Mouse (Mus musculus): Measurements from ENCODE around the gene Unc5cl. TPM values are rescaled to one million over a fixed set of nuclear protein-coding genes. Genes with fewer than 3 reads are reported as not detected.

Unc5cl gene
- under 1 TPM; 0.20 to 0.22 TPM for total RNA-seq (2021)

DNA sequence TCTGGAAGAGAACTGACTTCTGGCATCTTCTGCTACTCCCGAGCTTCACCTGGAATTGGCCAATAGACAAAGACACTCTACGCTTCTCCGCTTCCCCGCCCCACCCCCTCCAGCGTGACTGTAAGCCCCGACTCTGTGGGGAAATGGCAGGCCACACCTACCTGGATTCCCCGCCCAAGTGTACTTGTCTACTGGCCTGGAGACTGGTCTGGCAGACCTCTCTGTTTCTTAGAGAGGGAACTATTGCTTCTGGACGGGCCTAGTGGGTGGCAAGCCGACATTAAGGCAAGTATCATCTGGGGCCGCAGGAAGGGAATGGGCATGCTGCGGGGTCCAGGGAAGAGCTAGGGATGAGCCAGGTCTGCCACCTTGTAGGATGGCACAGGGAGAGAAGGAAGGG lies at the start of gene Unc5cl:
Gene Unc5cl (plus strand): TSS at position 214 of the 400 bp plus-strand sequence.
- no peak for DNase-seq
- intact Hi-C loops (cut with DNase I) = no loop called here

DNA sequence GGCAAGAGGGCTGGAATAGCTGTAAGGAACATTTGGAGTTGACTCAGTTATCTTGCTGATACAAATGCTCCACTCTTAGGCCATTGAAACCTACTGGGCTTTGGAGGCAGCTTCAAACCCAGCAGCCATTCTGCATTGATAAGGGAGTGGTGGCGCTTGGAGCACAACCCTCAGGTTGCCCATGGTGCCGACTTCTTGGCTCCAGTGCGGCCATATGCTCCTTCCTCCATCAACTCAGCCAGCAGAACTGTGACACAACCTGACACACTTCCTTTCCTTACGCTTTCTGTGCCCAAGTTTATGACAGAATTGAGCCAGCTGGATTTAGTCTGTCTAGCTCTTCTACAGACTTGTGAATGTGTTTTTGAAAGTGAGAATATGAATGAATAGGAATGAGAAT lies 47.5 kb upstream of the Unc5cl start:
- intact Hi-C loops (cut with DNase I) = no loop called here
- DNase-seq = peak; percentile 15

DNA sequence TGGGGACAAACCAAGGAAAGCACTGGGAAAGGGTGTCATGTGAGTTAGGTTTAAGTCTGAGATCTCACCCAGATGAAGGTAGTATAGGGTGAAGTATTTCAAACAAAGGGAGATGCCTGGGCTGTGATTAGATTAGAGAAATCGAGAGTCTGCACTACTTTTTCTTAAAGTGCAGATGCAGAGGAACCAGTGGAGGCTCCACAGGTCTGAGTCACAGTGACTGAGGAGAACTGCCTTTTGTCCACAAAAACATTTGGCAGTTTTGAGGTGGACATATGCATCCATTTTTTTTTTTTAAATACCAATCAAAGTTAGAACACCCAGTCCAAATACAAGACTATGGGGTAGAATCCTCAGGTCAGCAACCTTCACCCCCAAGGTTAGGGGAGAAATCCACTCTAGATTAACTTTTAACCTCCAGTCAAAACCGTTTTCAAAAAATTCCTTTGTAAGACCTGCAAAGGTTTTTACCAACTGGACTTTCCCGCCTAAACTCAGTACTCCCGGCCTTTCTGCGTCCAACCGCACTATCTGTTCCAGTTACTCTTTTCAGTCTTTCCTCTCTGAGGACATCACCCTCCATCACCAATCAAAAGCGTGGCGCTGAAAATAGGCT lies 46.7 kb upstream of the Unc5cl start:
- no peak for DNase-seq
- intact Hi-C loops (cut with DNase I) = no loop called here

DNA sequence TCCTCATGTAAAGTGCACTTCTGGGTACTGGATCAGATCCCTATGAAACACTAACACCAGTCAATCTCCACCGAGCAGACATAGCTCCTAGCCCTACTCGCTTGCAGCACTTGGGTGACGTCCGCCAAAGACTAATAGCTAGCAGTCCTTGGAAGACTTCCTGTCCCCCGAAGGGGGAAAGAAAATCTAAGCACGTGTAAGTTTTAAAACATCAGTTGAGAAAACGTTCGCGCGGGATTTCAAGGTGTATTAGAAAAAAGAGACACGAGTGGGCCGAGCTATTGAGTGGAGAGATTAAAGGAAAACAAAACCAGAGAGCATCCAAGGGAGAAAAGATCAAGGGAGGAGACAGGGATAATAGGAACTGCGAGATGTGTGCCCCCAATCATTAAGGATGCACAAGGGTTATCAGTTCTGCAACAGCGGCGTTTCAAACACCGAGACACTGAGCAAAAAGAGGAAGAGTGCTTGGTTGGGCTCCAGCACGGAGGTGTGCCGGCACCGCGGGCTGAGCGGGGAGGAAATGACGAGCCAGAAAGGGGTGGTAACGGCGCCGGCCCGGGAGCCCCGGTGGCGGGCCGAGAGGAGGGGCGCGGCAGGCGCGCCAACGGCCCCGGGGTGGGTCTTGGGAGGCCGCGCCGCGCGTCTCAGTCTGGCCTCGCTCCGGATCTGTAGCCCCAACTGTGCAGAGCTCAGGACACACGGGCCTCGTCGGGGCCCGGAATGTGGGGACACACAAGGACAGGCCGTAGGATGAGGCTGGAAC lies 46.0 kb upstream of the Unc5cl start:
- intact Hi-C loops (cut with DNase I) = no loop called here
- DNase-seq = peak; percentile 80

DNA sequence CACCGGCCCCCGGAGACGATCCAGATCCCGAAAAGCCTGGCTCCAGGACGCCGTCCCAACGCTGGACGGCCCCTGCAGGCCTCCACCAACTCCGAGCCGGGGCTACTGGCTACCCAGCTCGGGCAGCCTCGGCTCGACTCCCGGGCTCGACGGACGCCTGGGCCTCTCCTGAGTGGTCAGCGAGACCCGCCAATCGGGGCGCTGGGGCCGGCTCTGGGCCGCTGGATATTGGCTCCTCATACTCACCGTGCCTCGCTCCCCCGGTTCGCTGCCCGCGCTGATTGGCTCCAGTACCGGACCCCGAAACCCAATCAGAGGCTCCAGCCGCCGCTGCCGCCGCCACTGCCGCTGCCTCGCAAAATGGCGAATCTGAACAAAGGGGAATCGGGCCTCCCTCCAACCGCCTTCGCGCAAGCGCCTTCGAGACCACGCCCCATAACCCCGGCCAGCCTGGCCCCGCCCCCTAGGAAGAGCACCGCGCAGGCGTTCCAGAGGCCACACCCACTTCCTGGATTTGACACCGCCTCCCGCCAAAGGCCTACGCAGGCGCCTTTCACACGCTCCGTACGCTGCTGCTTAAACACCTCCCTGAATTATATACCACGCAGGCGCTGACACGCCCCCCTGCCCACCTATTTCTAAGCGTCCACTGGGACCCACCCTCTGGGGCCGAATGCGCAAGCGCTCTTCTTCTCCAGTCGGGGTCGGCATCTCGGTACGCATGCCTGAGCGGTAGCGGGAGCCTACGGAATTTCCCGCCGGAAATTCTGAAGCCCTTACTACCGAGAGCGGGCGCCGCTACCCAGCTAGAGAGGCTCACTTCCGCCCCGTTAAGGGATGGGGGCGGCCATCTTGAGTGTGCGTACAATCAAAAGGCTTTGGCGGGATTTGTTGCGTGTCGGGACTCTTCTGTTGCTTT lies 45.1 kb upstream of the Unc5cl start, which contains the start of the genes Nfya and Oard1:
Gene Nfya (minus strand): TSS at position 527 of the 919 bp plus-strand sequence.
Gene Oard1 (plus strand): TSS at position 635 of the 919 bp plus-strand sequence.
- intact Hi-C loops (cut with DNase I) = no loop called here
- peak; percentile 100 for DNase-seq

DNA sequence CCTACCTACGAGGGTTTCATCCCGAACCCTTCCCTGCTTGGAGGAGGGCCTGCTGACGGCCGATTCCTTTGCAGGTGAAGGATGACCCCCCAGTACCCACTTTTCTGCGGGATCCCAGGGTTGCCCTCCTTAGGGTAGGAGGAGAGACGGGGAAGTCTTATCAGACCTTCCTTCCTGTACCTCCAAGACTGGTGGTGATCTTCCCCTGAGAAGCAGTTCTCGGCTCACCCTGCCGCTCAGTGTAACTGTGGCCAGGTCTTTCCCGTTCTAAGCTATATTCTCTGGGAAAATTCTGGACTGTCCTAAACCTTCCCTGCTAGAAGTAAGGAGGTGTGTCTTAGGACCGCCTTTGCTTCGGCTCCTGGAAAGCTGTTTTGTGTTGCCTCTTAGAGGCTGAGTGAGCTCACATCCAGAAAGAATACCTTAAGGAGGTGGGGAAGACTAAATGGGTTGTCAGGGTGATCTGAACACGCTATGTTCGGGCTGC lies 44.4 kb upstream of the Unc5cl start:
- DNase-seq = no peak
- intact Hi-C loops (cut with DNase I) = no loop called here

DNA sequence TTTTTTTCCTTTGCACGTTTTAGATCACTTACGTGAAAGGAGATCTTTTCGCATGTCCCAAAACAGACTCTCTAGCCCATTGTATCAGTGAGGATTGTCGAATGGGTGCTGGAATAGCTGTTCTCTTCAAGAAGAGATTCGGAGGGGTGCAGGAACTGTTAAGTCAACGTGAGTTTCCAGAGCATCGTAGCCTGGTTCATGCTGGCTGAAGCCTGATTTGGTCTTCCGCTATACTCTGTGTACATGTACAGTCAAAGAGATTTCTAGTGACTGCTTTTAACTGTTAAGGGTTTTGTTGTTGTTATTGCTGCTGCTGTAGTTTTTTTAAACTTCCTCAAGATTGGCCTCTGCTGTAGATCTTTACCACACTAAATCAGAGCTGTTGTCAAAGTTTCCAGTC lies 43.5 kb upstream of the Unc5cl start:
- no peak for DNase-seq
- intact Hi-C loops (cut with DNase I) = no loop called here

DNA sequence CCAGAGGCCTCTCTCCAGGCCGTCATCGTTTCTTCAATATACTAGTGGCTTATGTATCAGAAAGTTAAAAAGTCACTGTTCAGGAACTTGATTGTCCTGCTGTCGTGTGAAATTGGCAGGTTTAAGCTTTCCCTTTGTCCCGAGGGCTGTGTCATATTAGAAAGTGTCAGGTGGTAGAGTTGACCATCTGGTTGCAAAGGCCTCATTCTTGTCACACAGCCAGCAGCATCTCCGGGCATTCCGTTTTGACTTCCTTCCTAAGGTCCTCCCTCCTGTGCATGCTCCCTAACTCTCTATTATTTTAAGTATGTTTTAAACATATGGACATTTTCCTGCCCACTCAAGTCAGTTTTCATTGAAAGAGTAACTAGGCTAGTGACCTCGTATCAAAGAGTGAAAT lies 38.7 kb upstream of the Unc5cl start:
- intact Hi-C loops (cut with DNase I) = no loop called here
- DNase-seq = peak; percentile 40

DNA sequence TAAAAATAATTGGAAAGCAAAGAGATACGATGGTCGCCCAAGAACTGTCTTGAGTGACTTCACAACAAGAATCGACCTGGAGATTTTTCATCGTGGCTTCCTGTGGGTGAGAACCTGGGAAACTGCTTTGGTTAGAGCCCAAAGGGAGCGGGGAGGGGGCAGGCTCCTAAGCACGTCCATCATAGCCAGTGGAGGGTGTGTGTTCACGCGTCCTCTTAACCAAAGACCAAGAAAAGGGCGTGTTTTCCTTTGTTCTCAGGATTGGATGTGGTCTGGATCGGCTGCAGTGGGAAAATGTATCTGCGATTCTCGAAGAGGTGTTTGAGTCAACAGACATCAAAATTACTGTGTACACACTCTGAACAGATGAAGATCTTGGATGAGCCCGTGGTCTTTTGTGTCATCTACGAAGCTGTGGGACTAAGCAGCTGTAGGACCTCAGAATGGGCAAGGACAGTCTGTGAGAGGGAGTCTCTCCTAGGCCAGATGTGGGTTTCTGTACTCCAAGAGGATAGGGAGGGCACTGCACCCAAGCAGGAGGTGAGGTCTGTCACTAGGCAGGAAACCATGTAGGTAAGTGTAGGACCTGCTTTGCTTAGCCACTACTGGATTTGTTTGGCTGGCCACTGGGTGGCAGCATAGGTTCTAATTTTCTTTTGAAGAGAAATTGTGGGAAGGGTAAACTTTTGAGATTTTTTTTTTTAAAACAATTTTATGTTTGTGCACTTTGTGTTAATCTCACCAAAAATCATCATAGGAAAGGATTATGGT lies 38.1 kb upstream of the Unc5cl start:
- intact Hi-C loops (cut with DNase I) = no loop called here
- DNase-seq = peak; percentile 75

DNA sequence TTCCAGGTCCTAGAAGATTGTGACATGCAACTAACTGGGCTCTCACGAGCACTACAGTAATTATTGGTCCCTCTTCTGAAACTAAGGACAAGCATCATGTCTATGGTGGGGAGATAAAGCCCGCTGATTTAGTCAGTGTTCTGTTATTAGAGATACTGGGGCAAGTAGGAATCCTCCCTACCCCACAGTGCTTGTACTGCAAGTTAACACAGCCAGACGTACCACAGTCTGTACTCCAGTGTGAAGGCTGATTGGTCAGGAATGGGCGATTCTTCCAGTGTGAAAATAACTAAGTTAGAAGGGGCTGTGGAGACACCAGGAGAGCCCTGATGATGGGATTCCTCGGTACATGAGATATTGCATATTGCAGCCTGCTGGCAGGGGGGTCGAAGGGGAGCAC lies 37.2 kb upstream of the Unc5cl start:
- no peak for DNase-seq
- intact Hi-C loops (cut with DNase I) = no loop called here

DNA sequence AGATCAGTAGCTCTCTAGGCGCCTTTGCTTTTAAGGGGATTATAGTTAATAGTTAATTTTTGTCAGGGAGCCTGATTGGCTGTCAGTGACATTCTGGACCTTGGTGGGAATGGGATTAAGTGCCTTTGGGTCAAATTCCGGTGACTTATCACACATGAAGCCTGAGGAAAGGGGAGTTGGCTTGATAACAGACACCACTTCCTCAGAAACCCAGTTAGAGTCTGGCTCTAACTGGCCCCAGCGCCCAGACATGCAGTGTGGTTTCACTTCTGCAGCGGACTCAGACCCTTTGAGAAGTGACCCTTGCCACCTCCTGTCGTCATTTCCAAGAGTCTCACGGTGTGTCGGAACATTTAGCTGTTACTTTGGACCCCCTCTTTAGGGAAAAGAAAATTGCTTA lies 36.5 kb upstream of the Unc5cl start:
- intact Hi-C loops (cut with DNase I) = no loop called here
- DNase-seq = no peak

DNA sequence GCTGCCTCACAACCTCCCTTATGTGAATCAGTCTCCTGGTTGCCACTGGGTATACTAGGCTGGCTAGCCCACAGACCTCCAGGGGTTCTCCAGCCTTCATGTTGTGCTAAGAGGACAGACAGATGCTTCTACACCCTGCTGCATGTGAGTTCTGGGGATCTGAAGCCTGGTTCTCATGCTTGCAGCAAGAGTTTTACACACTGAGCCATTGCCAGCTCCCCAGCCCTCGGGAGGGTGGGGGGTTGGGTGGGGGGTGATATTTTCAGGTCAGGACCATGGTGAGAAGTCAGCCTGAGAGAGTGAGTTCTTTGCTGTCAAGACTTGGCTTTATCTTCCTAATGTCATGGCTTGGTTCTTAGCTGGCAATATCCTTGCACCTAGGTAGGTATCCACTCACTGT lies 35.9 kb upstream of the Unc5cl start:
- DNase-seq = no peak

DNA sequence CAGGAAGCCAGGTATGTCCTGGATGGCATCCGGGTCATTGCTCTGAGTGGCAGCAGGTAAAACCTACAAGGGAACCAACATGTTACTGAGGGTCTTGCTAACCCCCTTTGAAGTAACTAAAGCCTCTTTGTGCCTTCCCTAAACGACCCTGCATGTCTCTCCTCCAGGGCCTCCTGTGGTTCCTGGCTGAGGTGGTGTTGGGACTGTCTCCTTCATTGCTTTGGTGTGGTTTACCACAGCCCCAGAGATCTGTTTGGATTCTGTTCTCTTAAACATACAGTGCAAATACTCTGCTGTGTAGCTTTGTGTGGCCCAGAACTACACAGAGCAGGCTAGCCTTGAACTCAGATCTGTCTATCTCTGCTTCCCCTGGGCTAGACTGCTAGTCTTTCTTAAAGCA lies 35.1 kb upstream of the Unc5cl start:
- DNase-seq = no peak
- intact Hi-C loops (cut with DNase I) = no loop called here

More for the DNA sequence above, 35.9 kb upstream of the Unc5cl start:
- intact Hi-C loops (cut with DNase I) = no loop called here

DNA sequence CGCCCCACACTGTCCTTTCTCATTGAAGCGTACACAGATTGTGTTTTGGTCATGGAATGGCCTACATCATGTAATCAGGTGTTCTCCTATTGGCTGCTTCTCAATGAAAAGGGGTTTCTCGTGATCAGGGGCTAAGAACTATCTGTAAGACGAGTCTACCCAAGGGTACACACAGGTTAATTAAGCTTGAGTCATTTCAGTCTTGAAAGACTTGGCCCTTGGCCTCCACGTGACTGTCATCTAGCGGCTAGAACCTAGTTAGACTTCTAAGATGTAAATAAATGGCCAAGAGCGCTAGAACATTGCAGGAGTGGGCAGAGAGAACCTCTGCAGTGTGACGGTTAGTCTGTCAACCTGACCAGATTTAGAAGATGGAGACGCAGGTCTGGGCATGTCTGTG lies 30.5 kb upstream of the Unc5cl start:
- intact Hi-C loops (cut with DNase I) = no loop called here
- DNase-seq = no peak

DNA sequence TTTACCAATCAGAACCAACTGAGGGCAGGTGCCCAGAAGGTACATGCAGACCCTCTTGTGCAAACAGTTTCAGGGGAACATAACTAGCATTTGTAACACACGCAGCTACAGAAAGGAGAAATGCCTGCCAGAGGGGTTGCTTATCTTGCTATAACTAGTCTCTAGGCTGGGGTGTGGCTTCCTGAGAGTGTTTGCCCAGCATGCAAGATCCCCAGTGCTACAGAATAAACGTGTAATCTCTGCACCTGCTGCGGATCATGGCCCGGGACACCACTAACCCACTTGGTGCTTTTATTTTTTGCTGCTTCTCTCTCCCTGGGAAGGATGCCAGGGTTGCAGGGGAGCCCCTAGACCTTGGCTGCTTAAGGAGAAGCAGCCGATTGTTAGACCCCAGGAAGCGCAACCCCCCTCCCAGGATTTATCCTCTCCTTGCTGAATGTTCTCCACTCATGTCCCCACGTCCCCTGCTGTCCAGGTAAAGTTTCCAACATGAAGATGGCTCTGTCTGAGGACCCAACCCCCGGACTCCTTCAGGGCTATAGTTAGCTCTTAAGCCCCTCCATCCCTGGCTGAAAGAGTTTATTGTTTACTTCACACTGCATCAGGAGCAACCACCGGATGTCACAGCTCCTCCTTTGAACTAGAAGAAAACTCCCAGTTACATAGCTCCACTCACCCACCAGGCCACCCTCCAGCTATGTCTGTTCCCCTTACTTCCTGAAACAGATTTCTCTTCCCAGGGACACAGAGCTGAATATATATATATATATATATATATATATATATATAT lies 28.7 kb upstream of the Unc5cl start:
- no peak for DNase-seq
- intact Hi-C loops (cut with DNase I) = no loop called here

DNA sequence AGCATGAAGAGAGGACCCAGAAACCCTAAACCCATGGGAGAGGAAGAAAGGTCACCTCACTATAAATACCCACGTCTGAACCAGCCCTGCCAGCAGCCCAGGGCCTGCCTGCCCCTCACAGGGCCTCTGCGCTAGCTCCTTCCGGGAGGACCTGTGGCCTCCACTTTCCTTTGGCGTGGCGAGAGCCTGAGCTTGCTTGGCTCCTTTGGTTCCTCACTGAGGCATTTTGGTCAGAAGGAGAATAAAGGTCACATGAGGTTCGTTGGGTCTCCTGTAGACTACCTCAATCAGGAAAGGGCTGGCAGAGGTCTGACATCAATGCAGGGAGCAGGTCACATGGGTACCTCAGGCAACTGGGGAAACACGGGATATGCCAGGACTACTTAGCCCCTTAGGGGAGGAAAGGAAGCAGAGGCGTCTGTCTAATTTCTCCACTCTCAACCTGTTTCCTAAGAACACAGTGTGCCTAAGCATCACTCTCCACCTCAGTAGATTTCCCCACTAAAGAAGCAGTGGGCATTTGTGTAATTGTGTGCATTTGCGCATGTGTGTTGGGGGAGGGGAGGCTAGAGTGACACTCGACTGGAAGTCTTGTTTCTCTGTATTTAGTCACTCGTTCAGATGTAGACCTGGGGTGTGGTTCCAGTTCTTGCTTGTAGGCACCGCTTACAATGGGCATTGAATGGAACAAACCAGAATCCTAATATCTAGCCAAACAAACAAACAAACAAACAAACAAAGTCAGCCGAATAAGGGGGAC lies 27.5 kb upstream of the Unc5cl start:
- DNase-seq = no peak
- intact Hi-C loops (cut with DNase I) = no loop called here

DNA sequence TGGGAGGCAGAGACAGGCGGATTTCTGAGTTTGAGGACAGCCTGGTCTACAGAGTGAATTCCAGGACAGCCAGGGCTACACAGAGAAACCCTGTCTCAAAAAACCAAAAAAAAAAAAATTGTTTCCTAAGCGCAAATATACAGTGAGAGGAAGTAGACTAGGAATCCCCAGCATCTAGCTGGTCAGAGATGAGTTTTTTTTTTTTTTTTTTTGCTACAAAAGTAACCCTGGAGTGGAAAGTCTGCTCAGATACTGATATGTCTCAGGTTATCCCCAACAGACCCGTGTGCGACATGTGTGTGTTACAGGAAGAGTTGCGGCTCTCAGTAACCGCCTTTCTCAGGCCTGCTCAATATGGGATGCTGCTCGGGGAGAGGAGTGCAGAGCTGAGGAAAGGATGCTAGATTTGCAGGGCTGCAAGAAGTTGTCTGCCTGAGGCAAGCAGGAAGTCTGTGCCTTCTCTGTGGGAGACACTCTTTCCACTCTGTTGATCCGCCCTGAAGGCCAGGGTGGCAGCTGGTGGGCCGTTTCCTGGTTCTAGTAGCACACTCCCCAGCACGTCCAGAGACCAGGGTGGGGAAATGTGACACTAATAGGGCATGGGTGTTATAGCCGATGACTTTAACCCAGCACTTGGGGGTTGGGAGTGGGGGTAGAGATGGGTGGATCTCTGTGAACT lies 26.7 kb upstream of the Unc5cl start:
- no peak for DNase-seq
- intact Hi-C loops (cut with DNase I) = no loop called here

DNA sequence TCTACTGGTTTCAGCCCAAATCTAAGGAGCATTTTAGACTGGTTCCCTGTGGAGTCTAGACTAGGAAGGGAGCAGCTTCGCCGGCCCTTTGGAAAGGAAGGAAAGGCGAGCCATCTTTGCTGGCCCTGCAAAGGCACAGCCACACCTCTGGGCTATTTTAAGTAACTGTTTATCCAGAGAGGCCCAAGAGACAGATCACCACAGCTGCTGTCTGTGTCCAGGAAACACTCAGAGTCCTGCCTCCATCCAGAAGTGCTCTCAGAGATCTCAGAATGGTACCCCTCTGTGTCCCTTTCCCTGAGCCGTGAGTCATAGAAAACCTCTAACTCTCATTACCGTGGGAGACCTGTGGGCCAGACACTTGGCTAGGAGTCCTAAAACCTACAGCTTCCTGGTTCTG lies 24.3 kb upstream of the Unc5cl start:
- intact Hi-C loops (cut with DNase I) = no loop called here
- DNase-seq = no peak
